Mouse (Mus musculus): ENCODE results near the gene Snrnp25.

Gene Snrnp25

GRCm38 (mm10) chr11:32243205-32243955, 38.2 kb downstream of the Snrnp25 start:
- POLR2A ChIA-PET = interaction anchor here in 3 of 4 experiments (0.7 to 1.7 kb wide), 13 partner anchors 10 to 80 kb away, joined by 3 to 6 read pairs (median 3); partner anchors contain the start of genes Snrnp25 (in 2 of the 3), Mpg (in 1 of the 3) and Nprl3 (in 1 of the 3)
- CTCF ChIA-PET = interaction anchor here in 2 of 4 experiments (0.7 to 3.5 kb wide), 6 partner anchors 11 to 81 kb away, joined by 3 to 14 read pairs (median 4); no protein-coding TSS in a partner anchor

- CTCF ChIA-PET = interaction anchor here in 2 of 4 experiments (0.9 to 1.6 kb wide), 4 partner anchors 11 to 80 kb away, joined by 3 to 7 read pairs (median 4); no protein-coding TSS in a partner anchor
- POLR2A ChIA-PET = interaction anchor here in 3 of 4 experiments (0.6 to 1.7 kb wide), 15 partner anchors 10 to 170 kb away, joined by 3 to 6 read pairs (median 3); partner anchors contain the start of genes Snrnp25 (in 2 of the 3), Il9r (in 1 of the 3) and Nprl3 (in 1 of the 3)
Observed at GRCm38 (mm10) chr11:32244064-32244463, 38.8 kb downstream of the Snrnp25 start.

GRCm38 (mm10) chr11:32244617-32245016, 39.4 kb downstream of the Snrnp25 start:
- CTCF ChIA-PET = interaction anchor here in 2 of 4 experiments (0.9 to 1.6 kb wide), 4 partner anchors 8 to 76 kb away, joined by 3 to 7 read pairs (median 4); no protein-coding TSS in a partner anchor
- POLR2A ChIA-PET = interaction anchor here in 3 of 4 experiments (0.6 to 1.7 kb wide), 8 partner anchors 12 to 171 kb away, joined by 3 to 6 read pairs (median 4); partner anchors contain the start of genes Il9r (in 1 of the 3) and Snrnp25 (in 1 of the 3)

- ChIA-PET CTCF (interaction anchor here in 1 of 4 experiments (0.9 to 2.8 kb wide), 2 partner anchors 9 to 84 kb away, joined by 3 to 8 read pairs; no protein-coding TSS in a partner anchor), POLR2A (interaction anchor here in 3 of 4 experiments (0.6 to 1.1 kb wide), 3 partner anchors 12 to 63 kb away, joined by 3 read pairs; no protein-coding TSS in a partner anchor)
Observed at GRCm38 (mm10) chr11:32245614-32246013, 40.4 kb downstream of the Snrnp25 start.

- ChIA-PET POLR2A (interaction anchor here in 3 of 4 experiments (0.8 to 2.0 kb wide), 5 partner anchors 11 to 42 kb away, joined by 3 to 4 read pairs (median 3); partner anchors contain the start of gene Snrnp25 (in 1 of the 3)), CTCF (interaction anchor here in 3 of 4 experiments (0.5 to 2.8 kb wide), 7 partner anchors 9 to 448 kb away, joined by 3 to 8 read pairs (median 6); no protein-coding TSS in a partner anchor)
Observed at GRCm38 (mm10) chr11:32247068-32247467, 41.9 kb downstream of the Snrnp25 start.

- CTCF ChIA-PET = interaction anchor here in 3 of 4 experiments (0.6 to 2.2 kb wide), 3 partner anchors 11 to 142 kb away, joined by 3 to 8 read pairs (median 6); no protein-coding TSS in a partner anchor
- POLR2A ChIA-PET = interaction anchor here in 1 of 4 experiments (1.3 to 2.0 kb wide), 2 partner anchors 20 to 26 kb away, joined by 4 to 5 read pairs; partner anchors contain the start of gene Rhbdf1
Observed at GRCm38 (mm10) chr11:32248350-32248749, 43.1 kb downstream of the Snrnp25 start.

GRCm38 (mm10) chr11:32250880-32251763, 45.9 kb downstream of the Snrnp25 start:
- ChIA-PET CTCF (no interaction called here), POLR2A (no interaction called here)

- CTCF ChIA-PET = no interaction called here
- POLR2A ChIA-PET = interaction anchor here in 2 of 4 experiments (0.9 to 1.6 kb wide), 3 partner anchors 9 to 14 kb away, joined by 3 to 6 read pairs (median 3); partner anchors contain the start of gene Nprl3 (in 1 of the 2)
Observed at GRCm38 (mm10) chr11:32253121-32253520, 47.9 kb downstream of the Snrnp25 start.

- CTCF ChIA-PET = interaction anchor here in 2 of 4 experiments (0.6 to 2.5 kb wide), 3 partner anchors 19 to 95 kb away, joined by 3 to 5 read pairs (median 3); partner anchors contain the start of gene Hbq1b (in 1 of the 2)
Observed at GRCm38 (mm10) chr11:32256146-32256545, 50.9 kb downstream of the Snrnp25 start.

GRCm38 (mm10) chr11:32256566-32256965, 51.4 kb downstream of the Snrnp25 start:
- POLR2A ChIA-PET = interaction anchor here in 1 of 4 experiments (1.9 kb wide), 1 partner anchor 10 kb away, joined by 9 read pairs; the partner anchor contains the start of gene Nprl3

More at GRCm38 (mm10) chr11:32256146-32256545, 50.9 kb downstream of the Snrnp25 start:
- POLR2A ChIA-PET = interaction anchor here in 1 of 4 experiments (0.9 to 1.9 kb wide), 2 partner anchors 11 to 12 kb away, joined by 3 to 9 read pairs; partner anchors contain the start of gene Nprl3

More at GRCm38 (mm10) chr11:32256566-32256965, 51.4 kb downstream of the Snrnp25 start:
- CTCF ChIA-PET = interaction anchor here in 2 of 4 experiments (0.6 to 2.5 kb wide), 3 partner anchors 19 to 95 kb away, joined by 3 to 5 read pairs (median 3); partner anchors contain the start of gene Hbq1b (in 1 of the 2)
